Mouse (Mus musculus) forebrain, embryonic 12.5 days (tissue): Measurements from ENCODE around the gene Bsn. TPM values are rescaled to one million over a fixed set of nuclear protein-coding genes. Genes with fewer than 3 reads are reported as not detected.

Experiments used
- ATAC-seq: fragments of 200-750 bp; cut with Nextera tagmentation; 2 replicates; pipeline ENCODE4 v1.8.0; 2017; ENCODE audit warnings: moderate TSS enrichment; ENCODE audit not compliant: low FRiP score
- H3K27ac ChIP-seq: fragments of 300-500 bp; sonication (generic); 2 replicates; pipeline ENCODE4 v1.5.1; 2016; ENCODE audit warnings: mild to moderate bottlenecking
- H3K27me3 ChIP-seq: fragments of 300-500 bp; sonication (generic); 2 replicates; pipeline ENCODE4 v1.6.1; 2016; ENCODE audit warnings: mild to moderate bottlenecking
- H3K36me3 ChIP-seq: fragments of 300-500 bp; sonication (generic); replicated peaks from 2 replicates; pipeline ENCODE4 v1.6.1; 2016; ENCODE audit warnings: mild to moderate bottlenecking
- H3K4me1 ChIP-seq: fragments of 300-500 bp; sonication (generic); 2 replicates; pipeline ENCODE4 v1.6.1; 2016
- H3K4me2 ChIP-seq: fragments of 300-500 bp; sonication (generic); 2 replicates; pipeline ENCODE4 v1.6.1; 2016; ENCODE audit warnings: mild to moderate bottlenecking, moderate library complexity
- H3K4me3 ChIP-seq: fragments of 300-500 bp; sonication (generic); replicated peaks from 2 replicates; pipeline ENCODE4 v1.5.1; 2016; ENCODE audit warnings: mild to moderate bottlenecking
- H3K9ac ChIP-seq: fragments of 300-500 bp; sonication (generic); 2 replicates; pipeline ENCODE4 v1.6.1; 2016; ENCODE audit warnings: mild to moderate bottlenecking
- H3K9me3 ChIP-seq: fragments of 300-500 bp; sonication (generic); 2 replicates; pipeline ENCODE4 v1.6.1; 2016
- WGBS: fragments of 180-500 bp; shearing (Covaris S2); methylation state at CpG from one replicate; pipeline ENCODE4 v1.1.7; 2016; 5-methylcytosine and 5-hydroxymethylcytosine counted together
- polyA plus RNA-seq: library from polyadenylated mRNA; unstranded; fragments of >200 nt; fragmentation: Nextera tagmentation; extraction: Ambion mirVana; gene quantifications from 2 replicates; pipeline ENCODE4 v1.2.1, GENCODE M21; 2016

Bsn gene
- polyA plus RNA-seq, 1 experiment from 2014 or later, result 3.6 TPM

DNA sequence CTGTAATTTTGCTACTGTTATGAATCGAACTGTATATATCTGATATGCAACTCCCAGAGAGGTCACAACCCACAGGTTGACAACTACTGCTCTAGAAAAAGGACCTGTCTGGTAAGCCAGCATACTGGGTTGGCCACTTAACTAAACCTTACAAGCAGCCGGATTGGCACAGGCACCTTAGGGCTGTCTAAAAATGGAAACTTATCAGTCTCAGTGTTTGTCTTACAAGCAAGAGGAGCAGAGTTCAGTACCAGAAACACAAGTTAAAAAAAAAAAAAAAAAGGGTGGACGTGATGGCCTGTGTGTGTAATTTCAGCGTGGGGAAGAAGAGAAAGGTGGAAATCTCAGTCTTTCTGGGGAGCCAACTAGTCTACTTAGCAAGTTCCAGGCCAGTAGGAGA, 118.4 kb downstream of the Bsn start:
- H3K27ac ChIP-seq, result no peak overlapping the region
- no peak overlapping the region for H3K4me2 ChIP-seq
- no peak for ATAC-seq
- no peak overlapping the region for H3K4me3 ChIP-seq
- no peaks in the 10 kb centered on the region for H3K9me3 ChIP-seq
- WGBS, result 96% methylated on average over 4 of the region's 4 CpGs
- no peaks in the 10 kb centered on the region for H3K27me3 ChIP-seq
- no peak overlapping the region for H3K9ac ChIP-seq
- H3K4me1 ChIP-seq, result no peaks in the 10 kb centered on the region
- peaks cover 22% of the 10 kb centered on the region for H3K36me3 ChIP-seq

DNA sequence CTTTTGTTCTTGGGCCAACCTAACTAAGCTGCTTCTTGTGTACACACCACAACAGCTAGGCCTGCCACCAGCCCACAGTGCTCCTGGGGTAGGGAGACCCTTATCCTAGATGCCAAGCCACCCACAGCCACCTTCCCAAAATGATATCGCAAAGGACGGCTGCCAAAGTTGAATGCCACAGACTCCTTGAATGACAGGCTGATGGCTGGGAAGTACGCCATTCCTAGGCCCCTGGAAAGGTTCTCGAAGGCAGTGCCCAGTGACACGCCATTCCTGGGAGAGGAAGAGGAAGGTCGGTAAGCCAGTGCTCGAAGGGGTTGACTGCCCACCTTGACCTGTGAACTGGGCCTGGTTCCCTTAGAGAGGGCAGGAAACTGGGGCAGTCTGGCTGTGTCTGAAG, 120.7 kb downstream of the Bsn start:
- Histone ChIP-seq H3K9ac (no peak overlapping the region), H3K27ac (no peak overlapping the region), H3K4me1 (no peaks in the 10 kb centered on the region), H3K4me2 (no peak overlapping the region), H3K36me3 (peaks cover 30% of the 10 kb centered on the region), H3K9me3 (no peaks in the 10 kb centered on the region), H3K4me3 (no peak overlapping the region), H3K27me3 (no peaks in the 10 kb centered on the region)
- 90% methylated on average over 7 of the region's 7 CpGs for WGBS
- no peak for ATAC-seq

DNA sequence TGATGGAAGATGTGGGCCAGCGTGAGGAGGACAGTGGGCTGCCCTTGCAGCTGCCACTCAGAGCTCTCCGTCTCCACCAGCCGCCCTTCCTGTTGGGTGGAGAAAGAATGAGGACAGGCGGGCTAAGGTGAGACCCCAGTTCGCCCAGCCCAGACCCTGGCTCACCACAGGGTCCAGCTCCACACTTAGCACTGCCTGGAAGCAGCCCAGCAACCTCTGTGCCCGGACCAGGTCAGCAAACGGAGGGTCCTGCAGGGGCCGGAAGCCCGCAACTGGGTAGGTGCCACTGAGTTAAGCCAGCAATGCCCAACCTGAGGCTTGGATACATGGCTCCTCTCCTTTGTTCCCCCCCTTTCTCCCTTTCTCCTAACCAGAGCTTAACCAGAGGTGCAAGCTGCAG, 121.2 kb downstream of the Bsn start:
- Histone ChIP-seq H3K4me3 (no peak overlapping the region), H3K4me2 (no peak overlapping the region), H3K27ac (no peak overlapping the region), H3K4me1 (no peaks in the 10 kb centered on the region), H3K36me3 (peaks cover 35% of the 10 kb centered on the region), H3K27me3 (no peaks in the 10 kb centered on the region), H3K9me3 (no peaks in the 10 kb centered on the region), H3K9ac (no peak overlapping the region)
- ATAC-seq, result no peak
- WGBS, result 93% methylated on average over 9 of the region's 9 CpGs

DNA sequence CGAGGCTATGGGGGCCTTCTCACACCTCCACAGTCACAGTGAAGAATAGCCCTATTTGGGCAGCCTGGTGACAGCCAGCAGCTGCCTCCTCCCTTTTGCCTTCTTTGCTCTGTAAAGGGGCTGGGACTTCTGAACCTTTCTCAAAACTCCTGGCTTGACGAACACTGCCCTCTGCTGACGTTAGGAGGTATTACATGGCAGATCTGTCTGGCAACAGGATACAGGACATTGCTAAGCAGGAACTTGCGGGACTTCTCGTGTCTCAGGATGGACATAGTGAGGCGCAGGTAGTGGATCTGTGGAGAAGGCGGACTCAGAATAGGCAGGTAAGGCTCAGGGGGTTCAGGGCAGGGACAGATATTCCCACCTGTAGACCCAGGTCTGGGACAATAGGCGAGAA, 122.3 kb downstream of the Bsn start:
- 17% methylated on average over 8 of the region's 8 CpGs for WGBS
- H3K9me3 ChIP-seq, result no peaks in the 10 kb centered on the region
- H3K27ac ChIP-seq, result no peak overlapping the region
- no peak overlapping the region for H3K9ac ChIP-seq
- no peak overlapping the region for H3K4me3 ChIP-seq
- ATAC-seq, result peak; percentile 42; the same call in 1 of the 2 replicates
- H3K4me2 ChIP-seq, result no peak overlapping the region
- no peaks in the 10 kb centered on the region for H3K4me1 ChIP-seq
- peaks cover 44% of the 10 kb centered on the region for H3K36me3 ChIP-seq
- no peaks in the 10 kb centered on the region for H3K27me3 ChIP-seq

DNA sequence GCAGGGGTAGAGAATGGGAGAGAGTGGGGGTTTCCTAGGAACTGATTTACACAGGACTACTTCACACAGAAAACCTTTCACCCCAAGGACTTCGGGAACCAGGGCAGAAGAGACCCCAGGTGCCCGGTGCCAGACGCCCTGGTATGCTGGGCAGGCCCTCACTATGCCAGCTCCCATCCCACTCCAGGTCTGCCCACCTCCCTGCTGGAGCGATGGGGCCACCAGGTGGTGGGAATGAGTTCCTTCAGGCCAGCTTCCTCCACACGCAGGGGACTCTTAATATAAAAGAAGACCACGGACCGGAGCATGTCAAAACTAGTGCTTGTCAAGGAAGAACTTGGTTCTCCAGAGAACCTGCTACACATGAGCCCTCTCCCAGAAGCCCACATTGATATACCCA, 123.0 kb downstream of the Bsn start:
- Histone ChIP-seq H3K4me1 (no peaks in the 10 kb centered on the region), H3K4me3 (no peak overlapping the region), H3K27me3 (no peaks in the 10 kb centered on the region), H3K4me2 (no peak overlapping the region), H3K27ac (no peak overlapping the region), H3K9ac (no peak overlapping the region), H3K36me3 (peaks cover 51% of the 10 kb centered on the region), H3K9me3 (no peaks in the 10 kb centered on the region)
- no peak for ATAC-seq
- 82% methylated on average over 7 of the region's 7 CpGs for WGBS

DNA sequence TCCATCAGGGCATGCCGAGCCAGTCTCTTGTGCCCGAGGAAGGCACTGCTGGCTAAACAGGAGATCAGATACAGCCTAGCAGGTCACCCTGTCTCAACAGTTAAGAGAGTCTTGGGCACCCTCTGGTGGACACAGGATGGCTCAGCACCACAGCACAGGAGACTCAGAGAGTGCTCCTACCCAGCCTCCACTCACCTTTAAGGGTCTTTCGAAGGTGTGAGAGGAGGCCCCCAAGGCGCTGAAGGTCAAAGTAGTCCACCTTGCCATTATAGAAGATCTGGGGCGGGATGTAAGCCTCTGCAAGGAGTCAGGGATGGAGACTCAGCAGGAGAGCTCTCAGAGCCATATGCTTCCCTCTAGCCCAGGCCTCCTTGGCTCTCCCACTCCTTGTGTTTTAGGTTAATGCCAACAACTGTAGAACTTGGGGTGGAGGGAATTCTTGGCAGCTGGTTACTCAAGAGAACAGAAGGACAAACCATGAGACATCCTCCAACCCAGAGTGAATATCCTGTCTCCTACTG, 124.6 kb downstream of the Bsn start:
- Histone ChIP-seq H3K9me3 (no peaks in the 10 kb centered on the region), H3K9ac (no peak overlapping the region), H3K4me2 (no peak overlapping the region), H3K27me3 (no peaks in the 10 kb centered on the region), H3K4me3 (no peak overlapping the region), H3K36me3 (peaks cover 45% of the 10 kb centered on the region), H3K4me1 (no peaks in the 10 kb centered on the region), H3K27ac (no peak overlapping the region)
- no peak for ATAC-seq
- 52% methylated on average over 5 of the region's 5 CpGs for WGBS

DNA sequence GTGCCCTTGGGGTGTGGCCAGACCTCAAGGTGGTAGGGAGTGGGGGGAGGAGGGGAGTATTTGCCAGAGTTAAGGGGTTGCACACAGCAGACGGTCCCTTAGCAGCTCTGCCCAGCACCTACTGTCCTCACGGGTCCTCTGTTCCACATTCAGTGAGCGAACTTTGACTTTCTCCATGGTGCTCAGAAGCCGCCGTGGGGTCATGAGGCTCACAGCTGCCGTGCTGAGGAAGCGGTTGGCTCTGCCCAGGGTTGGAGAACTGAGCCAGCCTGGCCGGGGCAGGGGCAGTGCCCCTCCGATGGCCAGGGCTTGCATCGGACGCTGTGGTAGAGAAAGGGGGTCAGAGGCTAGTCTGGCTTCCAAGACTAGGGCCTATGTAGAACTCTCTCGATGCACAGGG, 126.8 kb downstream of the Bsn start:
- no peak overlapping the region for H3K9ac ChIP-seq
- H3K4me1 ChIP-seq, result no peaks in the 10 kb centered on the region
- peaks cover 48% of the 10 kb centered on the region for H3K36me3 ChIP-seq
- H3K27me3 ChIP-seq, result no peaks in the 10 kb centered on the region
- 92% methylated on average over 12 of the region's 12 CpGs for WGBS
- H3K4me3 ChIP-seq, result no peak overlapping the region
- H3K4me2 ChIP-seq, result no peak overlapping the region
- ATAC-seq, result no peak
- no peaks in the 10 kb centered on the region for H3K9me3 ChIP-seq
- H3K27ac ChIP-seq, result no peak overlapping the region

DNA sequence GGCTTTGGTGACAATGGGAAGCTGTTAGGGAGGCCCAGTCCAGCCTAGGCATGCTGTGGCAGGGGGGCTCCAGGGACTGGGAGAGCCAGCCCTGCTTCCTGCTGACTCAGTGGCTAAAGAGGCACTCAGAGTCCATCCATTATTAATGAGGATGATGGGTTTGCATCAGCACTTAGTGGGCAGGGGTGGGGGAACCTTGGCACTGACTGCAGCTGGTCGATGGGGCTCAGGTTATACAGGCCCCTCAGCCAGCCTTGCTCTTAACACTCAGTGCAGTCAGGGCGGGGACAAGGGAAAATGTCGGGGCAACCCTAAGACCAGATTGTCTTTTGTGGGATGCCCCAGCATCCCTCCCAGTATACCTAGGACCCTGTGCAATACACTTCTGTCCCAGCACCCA, 128.0 kb downstream of the Bsn start:
- no peak for ATAC-seq
- H3K4me3 ChIP-seq, result no peak overlapping the region
- no peak overlapping the region for H3K4me2 ChIP-seq
- H3K27ac ChIP-seq, result no peak overlapping the region
- no peaks in the 10 kb centered on the region for H3K27me3 ChIP-seq
- no peak overlapping the region for H3K9ac ChIP-seq
- H3K9me3 ChIP-seq, result no peaks in the 10 kb centered on the region
- 86% methylated on average over 3 of the region's 3 CpGs for WGBS
- peaks cover 60% of the 10 kb centered on the region for H3K36me3 ChIP-seq
- H3K4me1 ChIP-seq, result no peaks in the 10 kb centered on the region

DNA sequence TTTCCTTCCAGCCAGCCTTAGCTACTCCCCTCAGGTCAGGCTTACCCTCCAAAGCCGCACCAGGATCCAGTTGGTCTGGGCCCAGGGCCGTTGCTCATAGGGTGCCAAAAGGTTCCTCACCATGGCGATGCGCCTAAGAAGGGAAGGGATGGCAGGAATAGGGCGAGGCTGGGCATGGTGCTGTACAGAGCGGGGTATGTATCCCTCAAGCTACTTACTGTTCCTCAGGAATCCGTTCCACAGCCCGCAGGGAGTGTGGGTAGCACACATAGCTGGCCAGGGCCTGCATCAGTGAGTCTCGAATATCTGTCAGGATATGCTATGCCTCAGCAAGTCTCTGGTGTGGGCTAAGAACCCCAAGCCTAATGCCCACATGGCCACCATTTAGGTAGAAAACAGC, 131.9 kb downstream of the Bsn start:
- no peak overlapping the region for H3K27ac ChIP-seq
- no peak overlapping the region for H3K4me3 ChIP-seq
- H3K27me3 ChIP-seq, result no peaks in the 10 kb centered on the region
- ATAC-seq, result no peak
- H3K36me3 ChIP-seq, result peaks cover 78% of the 10 kb centered on the region
- H3K4me2 ChIP-seq, result no peak overlapping the region
- peaks cover under 1% of the 10 kb centered on the region; the same call in 1 of the 2 replicates for H3K4me1 ChIP-seq
- no peak overlapping the region for H3K9ac ChIP-seq
- H3K9me3 ChIP-seq, result no peaks in the 10 kb centered on the region
- WGBS, result 94% methylated on average over 9 of the region's 9 CpGs

DNA sequence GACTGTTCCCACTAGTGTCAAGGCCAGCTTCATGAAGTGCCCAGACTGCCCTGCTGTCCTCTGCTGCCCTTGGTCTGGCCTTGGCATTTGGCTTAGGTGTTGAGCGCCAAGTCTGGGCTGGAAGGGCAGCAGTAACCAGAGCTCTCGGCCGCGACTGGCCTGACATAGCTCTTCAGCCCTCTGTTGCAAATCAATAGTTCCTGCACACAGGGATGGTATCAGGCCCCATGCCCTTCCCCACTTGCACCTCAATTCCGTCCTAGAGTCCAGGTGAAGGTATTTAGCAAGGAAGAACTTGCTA, 133.0 kb downstream of the Bsn start:
- Histone ChIP-seq H3K4me2 (no peak overlapping the region), H3K36me3 (peaks cover 69% of the 10 kb centered on the region), H3K9ac (no peak overlapping the region), H3K4me1 (peaks cover 11% of the 10 kb centered on the region), H3K9me3 (no peaks in the 10 kb centered on the region), H3K27ac (no peak overlapping the region), H3K27me3 (no peaks in the 10 kb centered on the region), H3K4me3 (no peak overlapping the region)
- no peak for ATAC-seq
- WGBS, result 93% methylated on average over 5 of the region's 5 CpGs

DNA sequence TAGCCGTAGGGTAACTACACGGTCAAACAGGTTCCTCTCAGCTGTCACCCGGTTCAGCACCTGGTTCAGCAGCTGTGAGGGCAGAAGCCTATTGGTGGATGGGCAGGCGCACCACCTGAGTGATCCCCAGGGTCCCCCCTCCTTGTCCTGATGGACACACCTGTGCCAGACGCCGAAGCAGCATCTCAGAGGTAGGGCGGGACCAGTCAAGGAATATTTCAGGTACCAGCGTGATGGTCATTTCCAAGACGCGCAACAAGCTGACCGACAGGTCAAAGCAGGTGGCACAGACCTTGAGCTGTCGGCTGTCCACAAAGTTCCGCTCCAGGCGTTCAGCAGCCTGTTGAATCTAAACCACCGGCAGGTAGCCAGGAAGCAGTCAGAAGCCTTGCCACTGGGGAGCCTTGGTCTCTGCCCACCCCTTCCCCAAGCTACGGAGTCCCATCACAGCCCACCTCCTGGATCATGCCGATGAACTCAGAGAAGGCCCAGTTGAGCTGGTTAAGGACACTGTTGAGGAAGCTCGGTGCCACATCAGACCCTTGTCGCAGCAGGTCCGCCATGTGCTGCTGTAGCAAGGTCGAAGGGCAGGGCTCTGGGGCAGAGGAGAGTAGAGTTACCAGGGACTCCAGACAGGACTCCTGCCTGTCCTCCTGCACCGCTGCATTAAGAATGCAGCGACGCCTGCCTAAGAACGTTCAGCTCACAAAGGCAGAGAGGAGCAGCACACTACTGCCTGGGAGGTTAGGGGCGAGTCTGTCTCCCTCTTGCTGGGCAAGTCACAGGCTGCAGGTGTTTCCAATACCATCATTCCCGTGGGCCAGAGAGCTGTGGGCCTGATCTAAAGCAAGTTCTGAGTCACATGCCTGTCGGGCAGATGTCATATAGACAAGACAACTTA, 133.6 kb downstream of the Bsn start:
- H3K9ac ChIP-seq, result no peak overlapping the region
- H3K4me1 ChIP-seq, result peaks cover 11% of the 10 kb centered on the region
- H3K4me2 ChIP-seq, result no peak overlapping the region
- H3K4me3 ChIP-seq, result no peak overlapping the region
- peaks cover 73% of the 10 kb centered on the region for H3K36me3 ChIP-seq
- WGBS, result 82% methylated on average over 28 of the region's 28 CpGs
- no peaks in the 10 kb centered on the region for H3K27me3 ChIP-seq
- H3K27ac ChIP-seq, result no peak overlapping the region
- ATAC-seq, result no peak
- no peaks in the 10 kb centered on the region for H3K9me3 ChIP-seq

DNA sequence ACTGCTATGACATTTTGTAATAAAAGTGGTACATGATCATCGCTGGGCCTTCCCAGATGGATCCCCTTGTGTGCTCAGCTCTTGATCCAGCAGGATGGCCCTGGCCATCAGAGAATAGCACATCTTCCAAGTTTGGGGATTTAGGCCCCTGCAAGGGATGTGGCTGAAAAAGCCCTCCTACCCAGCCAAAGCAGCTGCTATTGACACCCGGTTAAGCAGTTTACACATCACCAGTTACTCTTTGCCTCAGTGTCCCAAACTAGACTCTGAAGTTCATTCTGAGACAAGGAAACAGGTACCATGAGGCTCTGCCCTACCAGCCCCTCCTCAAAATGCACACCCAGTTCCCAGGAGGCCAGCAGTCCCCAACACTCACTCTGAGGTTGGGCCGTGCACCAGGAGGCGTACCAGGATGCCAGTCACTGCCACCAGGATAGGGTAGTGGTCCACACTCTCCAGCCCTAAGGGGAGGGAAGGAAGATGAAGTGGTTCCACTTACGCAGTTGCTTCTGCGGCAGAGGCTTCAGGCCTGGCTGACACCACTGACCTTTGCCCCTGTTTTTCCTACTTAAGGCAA, 134.4 kb downstream of the Bsn start:
- Histone ChIP-seq H3K27ac (no peak overlapping the region), H3K4me3 (no peak overlapping the region), H3K27me3 (no peaks in the 10 kb centered on the region), H3K36me3 (peaks cover 81% of the 10 kb centered on the region), H3K4me1 (peaks cover 11% of the 10 kb centered on the region), H3K9ac (no peak overlapping the region), H3K9me3 (no peaks in the 10 kb centered on the region), H3K4me2 (no peak overlapping the region)
- no peak for ATAC-seq
- 87% methylated on average over 6 of the region's 6 CpGs for WGBS

DNA sequence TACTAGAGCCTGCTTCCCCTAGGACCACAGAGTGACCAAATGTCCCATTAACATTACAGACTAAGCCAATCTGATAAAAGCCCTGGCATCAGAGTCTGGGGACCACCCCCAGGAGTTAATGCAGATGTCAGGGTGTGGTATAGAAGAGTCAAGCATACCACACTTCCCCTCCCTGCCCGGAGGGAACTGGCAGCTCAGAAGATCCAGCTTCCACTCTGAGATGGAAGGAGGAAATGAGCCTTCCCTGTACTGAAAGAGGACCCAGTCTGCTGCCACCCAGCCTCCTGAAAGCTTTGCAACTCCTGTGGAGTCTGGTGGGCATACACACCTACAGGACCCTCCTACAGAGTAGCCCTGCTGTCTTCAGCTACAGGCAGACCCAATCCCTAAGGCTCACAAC, 135.1 kb downstream of the Bsn start:
- Histone ChIP-seq H3K4me1 (peaks cover 17% of the 10 kb centered on the region), H3K9ac (no peak overlapping the region), H3K4me2 (no peak overlapping the region), H3K4me3 (no peak overlapping the region), H3K27ac (no peak overlapping the region), H3K36me3 (peaks cover 84% of the 10 kb centered on the region), H3K27me3 (no peaks in the 10 kb centered on the region), H3K9me3 (no peaks in the 10 kb centered on the region)
- no peak for ATAC-seq
- 86% methylated on average over 1 of the region's 1 CpGs for WGBS
